Mouse (Mus musculus) ES-Bruce4 (cell line): ENCODE data around the gene Celf2.

ENCODE experiments used
- CTCF ChIP-seq: IDR thresholded peaks from one replicate; pipeline ENCODE4 v1.8.1; 2011; ENCODE audit warnings: low read depth, low read length
- EP300 ChIP-seq: IDR thresholded peaks from 2 replicates; pipeline ENCODE4 v1.6.1; 2011; ENCODE audit warnings: low read depth, low read length; ENCODE audit not compliant: insufficient read depth
- POLR2A ChIP-seq: IDR thresholded peaks from one replicate; pipeline ENCODE4 v1.8.1; 2011; ENCODE audit warnings: low read length; ENCODE audit not compliant: insufficient read depth

GRCm38 (mm10) chr2:6540825-6541224 is 968.5 kb downstream of the Celf2 start:
- TF ChIP-seq CTCF (no peak), POLR2A (no peak), EP300 (no peak)
